Comparison of ENCODE assay signal across 11 mouse cellular contexts in the genomic region with DNA sequence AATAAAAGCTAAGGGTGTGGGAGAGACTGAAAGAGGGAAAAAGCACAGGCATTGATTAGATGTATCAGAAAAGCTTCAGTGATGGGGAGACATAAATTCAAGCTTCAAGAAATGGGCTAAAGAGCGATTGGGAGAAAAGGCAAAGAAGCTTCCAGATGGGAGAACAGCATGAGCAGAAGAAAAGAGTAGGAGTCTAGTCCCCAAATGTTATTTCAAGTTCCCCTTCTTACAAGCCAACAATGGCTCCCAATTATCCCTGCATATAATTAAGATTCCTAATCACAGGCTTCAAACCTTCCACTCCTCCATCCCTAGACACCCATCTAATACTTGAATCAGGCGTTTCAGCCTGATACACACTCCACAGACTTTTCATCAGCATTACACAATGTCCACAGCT.
"Had no signal": no experiment of that assay in that cellular context is flagged by ENCODE, and none has a peak within 500 bp of the region (broad histone marks: within the 10 kb centered on the region; RNA-seq: fewer than 3 reads in every experiment).

No protein-coding gene starts in this region.

- DNase-seq: kidney, adult 18-20 months; kidney, postnatal 25 days; left cerebral cortex, postnatal 4 days; liver, postnatal 0 days; lung, embryonic 14.5 days; thymus, adult 2 months; thymus, postnatal 14 days had no signal

- ATAC-seq: inflammation-experienced regulatory T-cells, adult 6 months; intestine, embryonic 16.5 days; liver, postnatal 0 days; lung, postnatal 0 days; midbrain, embryonic 15.5 days had no signal
